Mouse (Mus musculus): ENCODE results near the gene Nedd9. TPM values are rescaled to one million over a fixed set of nuclear protein-coding genes. Genes with fewer than 3 reads are reported as not detected.

Nedd9 gene
- polyA plus RNA-seq, 1 experiment: 39.4 TPM

DNA sequence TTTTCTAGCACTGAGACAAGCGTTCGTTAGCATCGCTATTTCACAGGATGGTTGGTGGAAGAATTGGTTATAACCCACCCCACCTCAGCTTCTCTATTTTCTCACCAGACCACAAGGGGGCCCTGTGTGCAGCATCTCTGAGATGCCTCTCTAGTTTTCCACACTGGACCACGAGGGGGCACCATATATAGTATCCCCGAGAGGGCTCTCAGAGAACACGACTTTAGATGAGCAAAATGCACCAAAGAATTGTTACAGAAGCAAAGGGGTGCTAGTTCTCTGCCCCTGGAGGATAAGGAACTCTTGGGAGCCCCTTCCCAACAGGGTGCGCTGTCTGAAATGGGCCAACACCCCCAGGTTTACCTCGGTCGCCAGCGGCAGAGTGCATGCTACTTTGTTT is 184.4 kb downstream of the Nedd9 start:
- Histone ChIP-seq H3K27me3 (ENCODE audit: control insufficient read depth, insufficient read depth, low read length) (no peaks in the 10 kb centered on the region), H3K4me3 (ENCODE audit: control insufficient read depth, insufficient read depth, low read length) (no peak overlapping the region), H3K27ac (ENCODE audit: control insufficient read depth, insufficient read depth, low read length) (no peak overlapping the region), H3K36me3 (ENCODE audit: control insufficient read depth, insufficient read depth, low read length) (no peaks in the 10 kb centered on the region), H3K4me1 (replicated peaks; ENCODE audit: control insufficient read depth, insufficient read depth, low read length) (no peaks in the 10 kb centered on the region)
- TF ChIP-seq CTCF (IDR thresholded peaks at IDR 0.05; ENCODE audit: borderline replicate concordance, control insufficient read depth, extremely low read depth, insufficient read depth, low read length, poor library complexity): 0 out of 2 replicates have a peak, but pooled peaks have one; percentile 35
- no peak for TF ChIP-seq POLR2A (IDR thresholded peaks at IDR 0.05; ENCODE audit: control insufficient read depth, extremely low read depth, insufficient read depth, low read length, poor library complexity)
- 62% methylated on average over 10 of the region's 10 CpGs for WGBS
- DNase-seq: peak; percentile 88

DNA sequence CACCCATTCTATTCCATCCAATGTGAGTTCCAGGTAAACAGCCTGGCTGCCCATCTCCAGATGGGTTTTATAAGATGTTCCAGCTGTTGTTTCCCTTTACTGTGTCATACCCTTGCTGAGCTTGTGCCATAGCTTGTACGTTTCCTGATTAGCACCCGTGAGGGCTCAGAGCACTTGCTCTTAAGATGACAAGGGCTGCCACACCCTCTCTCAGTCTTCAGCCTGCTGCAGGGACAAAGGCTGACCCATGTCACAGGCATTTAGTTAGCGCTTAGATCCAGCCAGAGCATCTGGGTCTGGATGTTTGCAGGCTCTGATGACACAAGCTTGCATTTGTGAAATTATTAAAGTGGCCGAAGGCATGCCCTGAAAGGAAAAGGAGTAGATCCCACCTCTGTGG is 187.1 kb downstream of the Nedd9 start:
- DNase-seq: no peak
- Histone ChIP-seq H3K4me3 (ENCODE audit: control insufficient read depth, insufficient read depth, low read length) (no peak overlapping the region), H3K36me3 (ENCODE audit: control insufficient read depth, insufficient read depth, low read length) (no peaks in the 10 kb centered on the region), H3K27ac (ENCODE audit: control insufficient read depth, insufficient read depth, low read length) (no peak overlapping the region), H3K4me1 (replicated peaks; ENCODE audit: control insufficient read depth, insufficient read depth, low read length) (no peaks in the 10 kb centered on the region), H3K27me3 (ENCODE audit: control insufficient read depth, insufficient read depth, low read length) (no peaks in the 10 kb centered on the region)
- TF ChIP-seq POLR2A (IDR thresholded peaks at IDR 0.05; ENCODE audit: control insufficient read depth, extremely low read depth, insufficient read depth, low read length, poor library complexity) (no peak), CTCF (IDR thresholded peaks at IDR 0.05; ENCODE audit: borderline replicate concordance, control insufficient read depth, extremely low read depth, insufficient read depth, low read length, poor library complexity) (no peak)
- 71% methylated on average over 4 of the region's 4 CpGs for WGBS

DNA sequence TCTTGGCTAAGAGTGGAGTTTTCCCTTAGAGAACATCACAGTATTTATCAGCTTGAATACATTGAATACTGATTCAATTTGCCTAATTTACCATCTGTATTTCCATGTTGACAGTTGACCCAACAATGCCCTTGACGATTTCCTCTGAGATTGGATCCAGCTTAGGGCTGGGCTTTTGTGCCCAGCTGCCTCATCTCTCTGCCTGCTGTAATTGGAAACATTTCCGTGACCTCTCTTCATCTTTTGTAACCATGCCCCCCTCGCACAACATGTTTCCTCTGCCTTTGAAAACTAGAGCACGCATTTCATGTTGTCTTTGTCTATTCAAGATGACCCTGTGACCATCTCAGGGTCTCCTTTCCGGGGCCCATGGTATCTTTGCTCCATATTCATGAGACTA is 188.2 kb downstream of the Nedd9 start:
- no peaks in the 10 kb centered on the region for H3K4me1 ChIP-seq (replicated peaks; ENCODE audit: control insufficient read depth, insufficient read depth, low read length)
- no peak overlapping the region for H3K27ac ChIP-seq (ENCODE audit: control insufficient read depth, insufficient read depth, low read length)
- DNase-seq: no peak
- no peak overlapping the region for H3K4me3 ChIP-seq (ENCODE audit: control insufficient read depth, insufficient read depth, low read length)
- no peaks in the 10 kb centered on the region for H3K36me3 ChIP-seq (ENCODE audit: control insufficient read depth, insufficient read depth, low read length)
- TF ChIP-seq CTCF (IDR thresholded peaks at IDR 0.05; ENCODE audit: borderline replicate concordance, control insufficient read depth, extremely low read depth, insufficient read depth, low read length, poor library complexity) (no peak), POLR2A (IDR thresholded peaks at IDR 0.05; ENCODE audit: control insufficient read depth, extremely low read depth, insufficient read depth, low read length, poor library complexity) (no peak)
- 90% methylated on average over 5 of the region's 5 CpGs for WGBS
- no peaks in the 10 kb centered on the region for H3K27me3 ChIP-seq (ENCODE audit: control insufficient read depth, insufficient read depth, low read length)

DNA sequence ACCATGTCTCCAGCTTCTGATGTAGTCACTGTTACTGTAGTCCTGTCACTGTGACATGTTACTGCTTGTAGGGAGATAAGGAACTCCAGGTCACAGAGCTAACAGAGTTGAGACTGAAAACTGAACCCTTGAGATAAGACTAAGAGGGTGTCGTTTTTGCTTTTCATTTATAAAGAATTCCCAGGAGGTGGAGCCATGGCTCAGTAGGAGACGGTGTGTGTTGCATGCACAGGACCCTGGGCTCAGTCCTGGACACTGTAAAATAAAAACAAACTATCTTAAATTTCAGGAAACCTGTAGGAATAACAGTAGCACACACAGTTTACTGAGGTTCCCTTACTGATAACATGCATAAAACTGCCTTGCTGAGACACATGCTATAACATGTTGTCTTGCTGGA is 188.6 kb downstream of the Nedd9 start:
- 47% methylated on average over 2 of the region's 2 CpGs for WGBS
- Histone ChIP-seq H3K27ac (ENCODE audit: control insufficient read depth, insufficient read depth, low read length) (no peak overlapping the region), H3K4me3 (ENCODE audit: control insufficient read depth, insufficient read depth, low read length) (no peak overlapping the region), H3K27me3 (ENCODE audit: control insufficient read depth, insufficient read depth, low read length) (no peaks in the 10 kb centered on the region), H3K4me1 (replicated peaks; ENCODE audit: control insufficient read depth, insufficient read depth, low read length) (no peaks in the 10 kb centered on the region), H3K36me3 (ENCODE audit: control insufficient read depth, insufficient read depth, low read length) (no peaks in the 10 kb centered on the region)
- no peak for DNase-seq
- no peak for TF ChIP-seq CTCF (IDR thresholded peaks at IDR 0.05; ENCODE audit: borderline replicate concordance, control insufficient read depth, extremely low read depth, insufficient read depth, low read length, poor library complexity)
- no peak for TF ChIP-seq POLR2A (IDR thresholded peaks at IDR 0.05; ENCODE audit: control insufficient read depth, extremely low read depth, insufficient read depth, low read length, poor library complexity)

DNA sequence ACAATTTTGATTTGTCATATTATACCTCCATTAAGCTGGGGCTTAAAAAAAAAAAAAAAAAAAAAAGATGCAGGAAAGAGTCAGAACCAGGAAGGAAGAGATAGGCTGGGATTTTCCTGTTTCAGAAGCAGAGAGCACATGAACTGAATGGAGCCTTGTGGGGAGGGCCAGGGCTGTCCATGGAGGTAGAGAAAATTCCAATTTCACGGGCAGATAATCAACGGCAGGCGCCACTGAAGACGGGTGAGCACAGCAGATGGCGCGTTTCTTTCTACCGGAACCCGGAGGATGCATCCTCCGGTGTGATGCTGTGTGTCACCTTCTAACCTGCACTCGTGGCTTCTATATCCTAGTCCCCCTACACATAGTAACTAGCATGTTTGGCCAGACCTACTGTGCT is 190.8 kb downstream of the Nedd9 start:
- TF ChIP-seq POLR2A (IDR thresholded peaks at IDR 0.05; ENCODE audit: control insufficient read depth, extremely low read depth, insufficient read depth, low read length, poor library complexity) (no peak), CTCF (IDR thresholded peaks at IDR 0.05; ENCODE audit: borderline replicate concordance, control insufficient read depth, extremely low read depth, insufficient read depth, low read length, poor library complexity) (no peak)
- Histone ChIP-seq H3K36me3 (ENCODE audit: control insufficient read depth, insufficient read depth, low read length) (no peaks in the 10 kb centered on the region), H3K27ac (ENCODE audit: control insufficient read depth, insufficient read depth, low read length) (no peak overlapping the region), H3K4me1 (replicated peaks; ENCODE audit: control insufficient read depth, insufficient read depth, low read length) (no peaks in the 10 kb centered on the region), H3K27me3 (ENCODE audit: control insufficient read depth, insufficient read depth, low read length) (no peaks in the 10 kb centered on the region), H3K4me3 (ENCODE audit: control insufficient read depth, insufficient read depth, low read length) (no peak overlapping the region)
- WGBS: 94% methylated on average over 10 of the region's 10 CpGs
- no peak for DNase-seq

DNA sequence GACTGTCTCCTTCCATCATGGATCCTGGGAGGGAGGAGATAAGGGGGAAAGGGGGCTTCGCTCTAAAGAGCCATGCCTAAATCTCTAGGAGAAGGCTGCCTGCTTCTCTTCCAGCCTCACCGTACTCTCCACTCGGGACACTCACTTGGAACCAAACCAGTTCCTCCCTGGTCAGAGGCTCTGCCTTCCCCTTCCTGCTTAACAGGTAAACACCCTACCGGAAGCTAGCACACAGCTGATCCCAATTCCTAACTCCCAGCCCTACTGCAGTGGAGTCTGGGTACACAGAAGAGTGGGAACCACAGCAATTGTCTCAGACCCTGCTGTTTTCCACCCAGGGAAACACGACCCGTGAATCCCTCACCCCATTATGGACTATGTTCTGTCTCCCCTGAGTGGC is 191.3 kb downstream of the Nedd9 start:
- H3K4me1 ChIP-seq (replicated peaks; ENCODE audit: control insufficient read depth, insufficient read depth, low read length): no peaks in the 10 kb centered on the region
- TF ChIP-seq CTCF (IDR thresholded peaks at IDR 0.05; ENCODE audit: borderline replicate concordance, control insufficient read depth, extremely low read depth, insufficient read depth, low read length, poor library complexity) (no peak), POLR2A (IDR thresholded peaks at IDR 0.05; ENCODE audit: control insufficient read depth, extremely low read depth, insufficient read depth, low read length, poor library complexity) (no peak)
- no peaks in the 10 kb centered on the region for H3K27me3 ChIP-seq (ENCODE audit: control insufficient read depth, insufficient read depth, low read length)
- no peak for DNase-seq
- no peak overlapping the region for H3K27ac ChIP-seq (ENCODE audit: control insufficient read depth, insufficient read depth, low read length)
- H3K36me3 ChIP-seq (ENCODE audit: control insufficient read depth, insufficient read depth, low read length): no peaks in the 10 kb centered on the region
- no peak overlapping the region for H3K4me3 ChIP-seq (ENCODE audit: control insufficient read depth, insufficient read depth, low read length)
- 74% methylated on average over 6 of the region's 6 CpGs for WGBS

DNA sequence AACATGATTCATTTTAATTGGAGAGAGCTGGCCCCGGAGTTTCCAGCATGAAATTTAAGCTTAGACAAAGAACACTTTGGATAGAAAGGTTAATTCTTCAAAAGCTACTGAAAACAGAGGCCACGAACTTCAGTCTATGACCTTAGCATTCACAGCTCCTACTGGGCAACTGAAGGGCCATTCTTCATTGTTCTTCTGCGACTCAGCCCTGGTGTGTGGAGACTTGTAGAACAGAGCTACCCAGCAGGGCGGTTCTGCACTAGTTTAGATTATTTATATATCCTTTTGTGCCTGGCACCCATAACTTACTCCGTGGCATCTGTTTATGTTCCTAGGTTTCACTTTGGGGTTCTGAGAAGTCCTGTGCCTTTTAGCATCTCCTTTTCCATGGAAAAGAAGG is 193.6 kb downstream of the Nedd9 start:
- no peaks in the 10 kb centered on the region for H3K27me3 ChIP-seq (ENCODE audit: control insufficient read depth, insufficient read depth, low read length)
- no peak for DNase-seq
- 87% methylated on average over 5 of the region's 5 CpGs for WGBS
- H3K27ac ChIP-seq (ENCODE audit: control insufficient read depth, insufficient read depth, low read length): no peak overlapping the region
- no peaks in the 10 kb centered on the region for H3K4me1 ChIP-seq (replicated peaks; ENCODE audit: control insufficient read depth, insufficient read depth, low read length)
- no peak overlapping the region for H3K4me3 ChIP-seq (ENCODE audit: control insufficient read depth, insufficient read depth, low read length)
- TF ChIP-seq CTCF (IDR thresholded peaks at IDR 0.05; ENCODE audit: borderline replicate concordance, control insufficient read depth, extremely low read depth, insufficient read depth, low read length, poor library complexity) (no peak), POLR2A (IDR thresholded peaks at IDR 0.05; ENCODE audit: control insufficient read depth, extremely low read depth, insufficient read depth, low read length, poor library complexity) (no peak)
- no peaks in the 10 kb centered on the region for H3K36me3 ChIP-seq (ENCODE audit: control insufficient read depth, insufficient read depth, low read length)

Data from thymus, adult 2 months (tissue).